In the genomic region with DNA sequence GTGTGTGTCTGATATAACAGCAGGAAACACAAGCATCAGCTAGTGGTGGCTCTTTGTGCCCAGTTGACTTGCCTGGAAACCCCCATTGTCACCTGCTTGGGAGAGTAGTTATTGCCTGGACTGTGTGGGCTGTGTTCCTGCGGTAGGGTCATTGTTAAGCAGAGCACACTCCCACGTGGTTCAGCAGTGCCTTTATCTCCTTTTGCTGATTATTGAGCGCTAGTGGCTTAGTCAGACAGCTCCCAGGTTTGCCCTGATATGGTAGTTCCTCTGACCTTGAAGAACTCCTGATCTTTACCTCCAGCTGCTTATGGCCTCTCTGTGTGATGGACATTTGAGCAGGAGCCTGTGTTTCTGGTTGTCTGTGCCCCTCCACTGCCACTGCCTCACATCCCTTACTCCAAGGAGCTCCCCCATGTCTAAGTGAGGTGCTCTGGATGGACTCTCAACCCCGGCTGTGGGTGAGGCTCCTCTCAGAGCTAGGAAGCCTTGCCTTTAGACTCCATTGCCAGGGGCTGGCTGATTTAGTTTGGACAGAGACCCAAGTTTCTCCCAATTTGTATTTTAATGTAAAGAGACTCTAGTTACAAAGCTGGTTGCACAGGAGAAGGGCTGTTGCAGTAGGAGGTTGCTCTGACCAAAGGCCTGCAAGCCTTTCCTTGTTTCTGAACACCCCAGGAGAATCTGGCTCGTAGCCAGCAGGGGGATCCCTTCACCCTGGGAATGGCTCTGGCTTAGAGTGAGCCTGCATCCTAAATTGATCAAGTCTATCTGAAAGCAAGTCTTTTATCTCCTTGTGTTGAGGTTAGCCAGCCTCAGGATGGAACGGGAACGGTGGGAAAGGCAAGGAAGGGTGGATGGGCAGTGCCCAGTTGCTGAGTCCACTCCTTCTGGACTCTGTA, we compare ENCODE assay signal across 8 mouse cellular contexts. TPM values are rescaled to one million over a fixed set of nuclear protein-coding genes. Genes with fewer than 3 reads are reported as not detected.
DNase-seq lines count a peak whose midpoint lies in the region; ATAC-seq and TF ChIP-seq lines count a peak whose summit lies in the region.
"Had no signal": no experiment of that assay in that cellular context is flagged by ENCODE, and none has a peak within 500 bp of the region (broad histone marks: within the 10 kb centered on the region; RNA-seq: fewer than 3 reads in every experiment).

No protein-coding gene starts in this region.

- ATAC-seq in lung, embryonic 14.5 days (ENCODE audit: insufficient read depth), result no peak
- no peak for ATAC-seq in inflammation-experienced regulatory T-cells, adult 6 months

- TF ChIP-seq POLR2A in lung, adult 2 months (IDR thresholded peaks at IDR 0.05; ENCODE audit: borderline replicate concordance, extremely low read depth, low read depth, low read length), result no peak
- TF ChIP-seq POLR2A in small intestine, adult 2 months (IDR thresholded peaks at IDR 0.05; ENCODE audit: low read depth, low read length), result no peak

- TF ChIP-seq CTCF in lung, embryonic 14.5 days (IDR thresholded peaks at IDR 0.05; ENCODE audit: low read depth), result 0 out of 2 replicates have a peak, but pooled peaks have one; percentile 18
- TF ChIP-seq CTCF in lung, adult 2 months (IDR thresholded peaks at IDR 0.05; ENCODE audit: insufficient read depth, low read length), result no peak
- no peak for TF ChIP-seq CTCF in small intestine, adult 2 months (IDR thresholded peaks at IDR 0.05; ENCODE audit: extremely low read depth, insufficient read length, insufficient replicate concordance, low read depth, low read length)

- no peaks in the 10 kb centered on the region for H3K4me1 ChIP-seq in lung, embryonic 14.5 days (ENCODE audit: insufficient read depth)
- H3K4me1 ChIP-seq in lung, adult 2 months (ENCODE audit: control insufficient read depth, insufficient read depth, low read length), result no peaks in the 10 kb centered on the region
- H3K4me1 ChIP-seq in small intestine, adult 2 months (ENCODE audit: control insufficient read depth, insufficient read depth, insufficient read length, low read length), result peaks cover 35% of the 10 kb centered on the region; the same call in 1 of the 2 replicates

- H3K9ac ChIP-seq in lung, embryonic 14.5 days, result no peak overlapping the region

- H3K4me2 ChIP-seq in lung, embryonic 14.5 days, result no peak overlapping the region

- no peak overlapping the region for H3K27ac ChIP-seq in lung, embryonic 14.5 days (ENCODE audit: low read depth)
- H3K27ac ChIP-seq in small intestine, adult 2 months (ENCODE audit: insufficient read depth, low read depth, low read length), result peak overlapping the region; percentile 98

- no peaks in the 10 kb centered on the region for H3K9me3 ChIP-seq in lung, embryonic 14.5 days (ENCODE audit: low read depth, low read length)

- 50% methylated on average over 7 of the region's 7 CpGs for WGBS in lung, embryonic 14.5 days
- WGBS in lung, adult 2 months, result 47% methylated on average over 7 of the region's 7 CpGs
- 20% methylated on average over 7 of the region's 7 CpGs for WGBS in small intestine, adult 2 months

- no peak overlapping the region for H3K4me3 ChIP-seq in lung, embryonic 14.5 days (ENCODE audit: low read depth, low read length)
- no peak overlapping the region for H3K4me3 ChIP-seq in lung, adult 2 months (replicated peaks; ENCODE audit: extremely low read depth, low read depth, low read length)
- H3K4me3 ChIP-seq in small intestine, adult 2 months (ENCODE audit: low read depth, low read length), result no peak overlapping the region

- H3K27me3 ChIP-seq in lung, embryonic 14.5 days (ENCODE audit: insufficient read depth, low read length), result no peaks in the 10 kb centered on the region
- no peaks in the 10 kb centered on the region for H3K27me3 ChIP-seq in small intestine, adult 2 months (ENCODE audit: control insufficient read depth, insufficient read depth, low read length)

- DNase-seq in lung, embryonic 14.5 days, result peak; percentile 37
- no peak for DNase-seq in lung, adult 2 months
- DNase-seq in embryo, embryonic 9.5 days (ENCODE audit: extremely low spot score), result peak; percentile 45
- peak; percentile 30 for DNase-seq in liver
- DNase-seq in lung, postnatal 14 days, result no peak
- DNase-seq: layer of hippocampus, postnatal 36 days had no signal

- peaks cover 16% of the 10 kb centered on the region; the same call in 1 of the 2 replicates for H3K36me3 ChIP-seq in lung, embryonic 14.5 days (ENCODE audit: insufficient read depth)
- peaks cover 8% of the 10 kb centered on the region for H3K36me3 ChIP-seq in small intestine, adult 2 months (ENCODE audit: control insufficient read depth, insufficient read depth, low read length)

RNA-seq across cellular contexts. Expression of a gene that starts 12.6 kb away (rescaled TPM):
- 52.6 and 54.4 TPM in 2 replicates for polyA plus RNA-seq in lung, embryonic 14.5 days (2014; fragmentation: Nextera tagmentation; extraction: Ambion mirVana)
- polyA plus RNA-seq in lung, adult 2 months (2012; rRNA removed), result 55.0 and 61.7 TPM in 2 replicates
- 28.0 and 55.5 TPM in 2 replicates for polyA plus RNA-seq in small intestine, adult 2 months (2012; rRNA removed)
- polyA plus RNA-seq in inflammation-experienced regulatory T-cells, adult 6 months (2017; shearing (Covaris generic)), result 1 to 10 TPM; 5.0 to 9.4 (median 7.2) TPM

RNA-seq across cellular contexts. Expression of a gene that starts 30.3 kb away (rescaled TPM):
- 65.5 and 70.4 TPM in 2 replicates for polyA plus RNA-seq in lung, embryonic 14.5 days (2014; fragmentation: Nextera tagmentation; extraction: Ambion mirVana)
- polyA plus RNA-seq in lung, adult 2 months (2012; rRNA removed), result 7.7 and 8.8 TPM in 2 replicates
- 2.5 and 4.0 TPM in 2 replicates for polyA plus RNA-seq in small intestine, adult 2 months (2012; rRNA removed)
- polyA plus RNA-seq in inflammation-experienced regulatory T-cells, adult 6 months (2017; shearing (Covaris generic)), result 10 to 100 TPM; 31.9 to 50.4 (median 42.6) TPM

Comparison
In these comparisons a context has a peak if more than half of its experiments do, and no peak if none do; other contexts are left out.
1. DNase-seq: peak in lung, embryonic 14.5 days (single experiment), embryo, embryonic 9.5 days (single experiment) and liver (single experiment); none in lung, adult 2 months (single experiment) and lung, postnatal 14 days (single experiment).